Mouse (Mus musculus): ENCODE measurements at regions not wholly inside any gene's neighbourhood (a gene's known extent, or its start where the extent isn't known, plus 50 kb on each side); places are given as distances from the start of the nearest gene placed in this dataset.

GRCm38 (mm10) chr14:25362771-25363170 is 96.2 kb upstream of the Zmiz1 start:
- ATAC-seq (ENCODE audit: extremely low read depth, insufficient number of reproducible peaks, low FRiP score, poor library complexity, severe bottlenecking): no peak

GRCm38 (mm10) chr14:25365226-25365800 is 93.7 kb upstream of the Zmiz1 start:
- no peak for ATAC-seq (ENCODE audit: extremely low read depth, insufficient number of reproducible peaks, low FRiP score, poor library complexity, severe bottlenecking)

- no peak for ATAC-seq (ENCODE audit: extremely low read depth, insufficient number of reproducible peaks, low FRiP score, poor library complexity, severe bottlenecking)
Measured at GRCm38 (mm10) chr14:25366009-25366408, 93.0 kb upstream of the Zmiz1 start.

GRCm38 (mm10) chr14:25370306-25371020 is 88.5 kb upstream of the Zmiz1 start:
- ATAC-seq (ENCODE audit: extremely low read depth, insufficient number of reproducible peaks, low FRiP score, poor library complexity, severe bottlenecking): no peak

GRCm38 (mm10) chr14:25371021-25371400 is 88.0 kb upstream of the Zmiz1 start:
- ATAC-seq (ENCODE audit: extremely low read depth, insufficient number of reproducible peaks, low FRiP score, poor library complexity, severe bottlenecking): no peak

- ATAC-seq (ENCODE audit: extremely low read depth, insufficient number of reproducible peaks, low FRiP score, poor library complexity, severe bottlenecking): no peak
Measured at GRCm38 (mm10) chr14:25371661-25372060, 87.3 kb upstream of the Zmiz1 start.

- no peak for ATAC-seq (ENCODE audit: extremely low read depth, insufficient number of reproducible peaks, low FRiP score, poor library complexity, severe bottlenecking)
Measured at GRCm38 (mm10) chr14:25372581-25372980, 86.4 kb upstream of the Zmiz1 start.

- ATAC-seq (ENCODE audit: extremely low read depth, insufficient number of reproducible peaks, low FRiP score, poor library complexity, severe bottlenecking): no peak
Measured at GRCm38 (mm10) chr14:25373167-25373566, 85.8 kb upstream of the Zmiz1 start.

- no peak for ATAC-seq (ENCODE audit: extremely low read depth, insufficient number of reproducible peaks, low FRiP score, poor library complexity, severe bottlenecking)
Measured at GRCm38 (mm10) chr14:25375001-25375400, 84.0 kb upstream of the Zmiz1 start.

GRCm38 (mm10) chr14:25377091-25377490 is 81.9 kb upstream of the Zmiz1 start:
- ATAC-seq (ENCODE audit: extremely low read depth, insufficient number of reproducible peaks, low FRiP score, poor library complexity, severe bottlenecking): no peak

- no peak for ATAC-seq (ENCODE audit: extremely low read depth, insufficient number of reproducible peaks, low FRiP score, poor library complexity, severe bottlenecking)
Measured at GRCm38 (mm10) chr14:25377554-25377899, 81.5 kb upstream of the Zmiz1 start.

GRCm38 (mm10) chr14:25377900-25378716 is 80.9 kb upstream of the Zmiz1 start:
- ATAC-seq (ENCODE audit: extremely low read depth, insufficient number of reproducible peaks, low FRiP score, poor library complexity, severe bottlenecking): peak; percentile 74

- ATAC-seq (ENCODE audit: extremely low read depth, insufficient number of reproducible peaks, low FRiP score, poor library complexity, severe bottlenecking): no peak
Measured at GRCm38 (mm10) chr14:25378717-25379224, 80.2 kb upstream of the Zmiz1 start.

- ATAC-seq (ENCODE audit: extremely low read depth, insufficient number of reproducible peaks, low FRiP score, poor library complexity, severe bottlenecking): no peak
Measured at GRCm38 (mm10) chr14:25383169-25383824, 75.7 kb upstream of the Zmiz1 start.

GRCm38 (mm10) chr14:25385644-25386043 is 73.3 kb upstream of the Zmiz1 start:
- ATAC-seq (ENCODE audit: extremely low read depth, insufficient number of reproducible peaks, low FRiP score, poor library complexity, severe bottlenecking): no peak

GRCm38 (mm10) chr14:25387780-25388179 is 71.2 kb upstream of the Zmiz1 start:
- ATAC-seq (ENCODE audit: extremely low read depth, insufficient number of reproducible peaks, low FRiP score, poor library complexity, severe bottlenecking): no peak

GRCm38 (mm10) chr14:25389314-25389713 is 69.7 kb upstream of the Zmiz1 start:
- ATAC-seq (ENCODE audit: extremely low read depth, insufficient number of reproducible peaks, low FRiP score, poor library complexity, severe bottlenecking): no peak

GRCm38 (mm10) chr14:25392412-25392811 is 66.6 kb upstream of the Zmiz1 start:
- no peak for ATAC-seq (ENCODE audit: extremely low read depth, insufficient number of reproducible peaks, low FRiP score, poor library complexity, severe bottlenecking)

- ATAC-seq (ENCODE audit: extremely low read depth, insufficient number of reproducible peaks, low FRiP score, poor library complexity, severe bottlenecking): peak; percentile 47
Measured at GRCm38 (mm10) chr14:25392940-25393339, 66.0 kb upstream of the Zmiz1 start.
